Mouse (Mus musculus): ENCODE data around the gene Syde1.

DNA sequence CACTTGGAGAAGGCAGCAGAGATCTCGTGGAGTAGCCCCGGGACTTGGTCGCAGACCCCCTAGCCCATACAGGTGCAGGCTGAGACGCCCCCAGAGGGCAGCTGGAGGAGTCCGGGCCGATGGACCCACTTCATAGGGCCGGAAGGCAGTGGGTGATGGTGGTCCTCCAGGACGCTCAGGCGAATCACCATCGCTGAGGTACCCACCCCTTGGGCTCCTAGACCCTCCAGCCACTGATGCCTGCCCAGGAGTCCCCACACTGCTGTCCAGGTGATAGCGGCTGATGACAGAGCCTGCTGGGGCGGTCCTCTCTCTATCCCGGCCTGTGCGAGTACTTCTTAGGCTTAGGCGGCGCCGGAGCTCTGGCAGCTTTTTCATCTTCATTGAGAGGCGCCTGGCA, 2.5 kb downstream of the Syde1 start:
- TF ChIP-seq CTCF (IDR thresholded peaks at IDR 0.05; ENCODE audit: control insufficient read depth, insufficient read depth, insufficient replicate concordance, low read depth, low read length) (no peak), POLR2A (IDR thresholded peaks at IDR 0.05; ENCODE audit: control insufficient read depth, low read depth, low read length) (no peak)

Data from testis, adult 2 months (tissue).